Mouse (Mus musculus) myocyte (in vitro differentiated cells): Measurements from ENCODE around the gene Unkl.

Source experiments
- POLR2A ChIP-seq: IDR thresholded peaks from one replicate; pipeline ENCODE4 v1.6.1; 2011; ENCODE audit warnings: low read depth, mild to moderate bottlenecking, control low read depth, moderate library complexity; ENCODE audit not compliant: insufficient read length
- TCF12 ChIP-seq: IDR thresholded peaks from one replicate; pipeline ENCODE4 v1.6.1; 2011; ENCODE audit warnings: mild to moderate bottlenecking, control low read depth; ENCODE audit not compliant: poor library complexity, insufficient read depth, severe bottlenecking

DNA sequence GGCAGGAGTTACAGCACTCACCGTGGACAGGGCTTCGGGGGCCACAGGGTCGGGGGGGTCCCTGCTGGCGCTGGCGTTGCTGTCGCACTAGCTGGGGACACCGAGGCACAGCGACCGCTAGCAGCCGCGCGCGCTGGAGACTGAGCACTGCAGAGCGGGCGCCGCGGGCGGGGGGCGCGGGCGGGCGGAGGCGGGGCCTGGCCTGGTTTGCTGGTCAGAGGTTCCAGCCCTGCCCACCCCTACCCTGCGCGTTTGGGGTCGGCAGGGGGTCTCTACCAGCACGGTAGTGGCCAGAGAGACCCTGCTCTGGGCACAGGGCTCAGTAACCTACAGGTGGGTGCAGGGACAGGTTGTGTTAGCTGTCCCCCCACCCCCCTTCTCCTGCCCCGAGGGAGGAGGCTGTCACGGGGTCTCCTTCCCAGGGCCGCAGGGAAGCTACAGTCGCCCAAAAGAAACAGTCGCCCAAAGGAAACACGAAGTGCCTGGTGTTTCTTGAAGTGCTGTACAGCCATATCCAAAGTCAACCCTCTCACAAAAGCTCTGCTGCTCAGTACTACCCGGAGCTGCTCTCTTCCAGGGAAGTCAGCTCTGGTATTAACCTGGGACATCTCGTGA, 68.0 kb downstream of the Unkl start, which contains the start of gene Baiap3:
- TF ChIP-seq POLR2A (no peak), TCF12 (no peak)
